ENCODE assay signal across 9 mouse cellular contexts in genomic region chr4:131837872-131838524, GRCm38 (mm10). TPM values are rescaled to one million over a fixed set of nuclear protein-coding genes. Genes with fewer than 3 reads are reported as not detected.
DNase-seq lines count a peak whose midpoint lies in the region; ATAC-seq and TF ChIP-seq lines count a peak whose summit lies in the region.
"Had no signal": no experiment of that assay in that cellular context is flagged by ENCODE, and none has a peak within 500 bp of the region (broad histone marks: within the 10 kb centered on the region; RNA-seq: fewer than 3 reads in every experiment).

Gene Ptpru (minus strand): TSS chr4:131838288.

- peak; percentile 97 for TF ChIP-seq CTCF in cerebellum, adult 2 months (IDR thresholded peaks at IDR 0.05; ENCODE audit: borderline replicate concordance, insufficient read depth, low read depth, low read length)

- no peaks in the 10 kb centered on the region for H3K36me3 ChIP-seq in hindbrain, embryonic 11.5 days (ENCODE audit: control insufficient read depth, insufficient read depth, low read length)

- peaks cover 3% of the 10 kb centered on the region for H3K4me1 ChIP-seq in cerebellum, adult 2 months (ENCODE audit: control insufficient read depth, insufficient read depth, low read length)
- peaks cover 7% of the 10 kb centered on the region for H3K4me1 ChIP-seq in hindbrain, embryonic 11.5 days (replicated peaks; ENCODE audit: control insufficient read depth, insufficient read depth, low read length)

- no peaks in the 10 kb centered on the region for H3K9me3 ChIP-seq in hindbrain, embryonic 11.5 days (ENCODE audit: control insufficient read depth, low read length)

- H3K27ac ChIP-seq in cerebellum, adult 2 months (ENCODE audit: insufficient read depth, low read length): peak within 1 kb of the TSS; percentile 11
- H3K27ac ChIP-seq in hindbrain, embryonic 11.5 days (ENCODE audit: low read depth, low read length): no peak within 1 kb of the TSS
- H3K27ac ChIP-seq: macrophage had no signal

- peak; percentile 83 for ATAC-seq in hindbrain, embryonic 11.5 days (ENCODE audit: low FRiP score)

- peak within 1 kb of the TSS; percentile 63 for H3K9ac ChIP-seq in hindbrain, embryonic 11.5 days (ENCODE audit: low read depth, low read length)

- DNase-seq in ES-CJ7 (ENCODE audit: low read depth, low spot score): peak; percentile 75
- peak; percentile 88 to 97 for DNase-seq in cerebellum, adult 2 months
- peak; percentile 55 to 90 for DNase-seq in frontal cortex, postnatal 10 days (ENCODE audit: low spot score in 2 of 2)
- DNase-seq in hindbrain, embryonic 11.5 days (ENCODE audit: low spot score): peak; percentile 94
- DNase-seq in layer of hippocampus, postnatal 14 days (ENCODE audit: low spot score in 2 of 2): peak; percentile 88 to 89
- peak; percentile 92 for DNase-seq in lung, postnatal 10 days
- peak; percentile 91 for DNase-seq in ovary, postnatal 36 days (ENCODE audit: low spot score)
- peak; percentile 86 for DNase-seq in thymus, postnatal 25 days

- no peaks in the 10 kb centered on the region for H3K27me3 ChIP-seq in cerebellum, adult 2 months (ENCODE audit: control insufficient read depth, insufficient read depth, low read length)
- peaks cover 28% of the 10 kb centered on the region for H3K27me3 ChIP-seq in hindbrain, embryonic 11.5 days (ENCODE audit: control insufficient read depth, insufficient read depth, low read length)

- peak within 1 kb of the TSS; percentile 99 for H3K4me2 ChIP-seq in hindbrain, embryonic 11.5 days (replicated peaks; ENCODE audit: low read depth, low read length)

- H3K4me3 ChIP-seq in cerebellum, adult 2 months (replicated peaks; ENCODE audit: insufficient read depth, low read depth, low read length): peak within 1 kb of the TSS; percentile 71
- peak within 1 kb of the TSS; percentile 65 for H3K4me3 ChIP-seq in hindbrain, embryonic 11.5 days (ENCODE audit: low read depth, low read length)

- peak; percentile 70 for TF ChIP-seq POLR2A in cerebellum, adult 2 months (IDR thresholded peaks at IDR 0.05; ENCODE audit: borderline replicate concordance, insufficient read depth, low read length)

- WGBS in cerebellum, adult 2 months: under 1% methylated on average over 70 of the region's 72 CpGs
- WGBS in hindbrain, embryonic 11.5 days: under 1% methylated on average over 61 of the region's 72 CpGs

RNA-seq across cellular contexts. Expression of gene Ptpru, which starts in this region (rescaled TPM):
- 46.1 and 47.3 TPM in 2 replicates for polyA plus RNA-seq in cerebellum, adult 2 months (2012; rRNA removed)
- polyA plus RNA-seq in hindbrain, embryonic 11.5 days (2014; fragmentation: Nextera tagmentation; extraction: Ambion mirVana): 11.4 and 13.2 TPM in 2 replicates
- 10 to 100 TPM; 66.8 to 82.5 TPM for total RNA-seq in layer of hippocampus, postnatal 14 days (2021)
